ENCODE assay signal across 11 mouse cellular contexts in genomic region chr11:115833021-115833513, GRCm38 (mm10). TPM values are rescaled to one million over a fixed set of nuclear protein-coding genes. Genes with fewer than 3 reads are reported as not detected.
DNase-seq lines count a peak whose midpoint lies in the region; ATAC-seq and TF ChIP-seq lines count a peak whose summit lies in the region.
"Had no signal": no experiment of that assay in that cellular context is flagged by ENCODE, and none has a peak within 500 bp of the region (broad histone marks: within the 10 kb centered on the region; RNA-seq: fewer than 3 reads in every experiment).

No protein-coding gene starts in this region.

- intact Hi-C loops in heart, adult 2 months (cut with DNase I) = no loop called here
- intact Hi-C loops in gastrocnemius, postnatal 14 days (cut with DNase I; ENCODE audit: low total_unique reads) = no loop called here

- TF ChIP-seq EP300 in heart, adult 2 months (IDR thresholded peaks at IDR 0.05; ENCODE audit: insufficient read depth, low read depth, low read length) = no peak
- no peak for TF ChIP-seq EP300 in heart, postnatal 0 days (IDR thresholded peaks at IDR 0.05; ENCODE audit: low read depth)

- no peaks in the 10 kb centered on the region for H3K4me1 ChIP-seq in heart, adult 2 months (ENCODE audit: control insufficient read depth, insufficient read depth, low read length)
- peaks cover 52% of the 10 kb centered on the region for H3K4me1 ChIP-seq in heart, postnatal 0 days (ENCODE audit: control insufficient read depth, insufficient read depth)
- H3K4me1 ChIP-seq in limb, embryonic 12.5 days (replicated peaks) = peaks cover 60% of the 10 kb centered on the region
- peaks cover 34% of the 10 kb centered on the region for H3K4me1 ChIP-seq in neural tube, embryonic 12.5 days
- no peaks in the 10 kb centered on the region for H3K4me1 ChIP-seq in midbrain, postnatal 0 days (ENCODE audit: insufficient read depth, low read length)

- peak overlapping the region; percentile 26 for H3K27ac ChIP-seq in heart, adult 2 months
- peak overlapping the region; percentile 69 for H3K27ac ChIP-seq in heart, postnatal 0 days (ENCODE audit: low read depth)
- H3K27ac ChIP-seq in limb, embryonic 12.5 days = peak overlapping the region; percentile 47
- no peak overlapping the region for H3K27ac ChIP-seq in neural tube, embryonic 12.5 days
- H3K27ac ChIP-seq in midbrain, postnatal 0 days (ENCODE audit: low read depth, low read length) = no peak overlapping the region
- H3K27ac ChIP-seq: midbrain, embryonic 13.5 days had no signal

- H3K27me3 ChIP-seq in heart, adult 2 months (ENCODE audit: control insufficient read depth, insufficient read depth, low read length) = no peaks in the 10 kb centered on the region
- H3K27me3 ChIP-seq in heart, postnatal 0 days (ENCODE audit: control insufficient read depth, insufficient read depth, low read length) = no peaks in the 10 kb centered on the region
- peaks cover 20% of the 10 kb centered on the region for H3K27me3 ChIP-seq in limb, embryonic 12.5 days
- peaks cover 22% of the 10 kb centered on the region for H3K27me3 ChIP-seq in neural tube, embryonic 12.5 days (replicated peaks)
- peaks cover 6% of the 10 kb centered on the region; the same call in 1 of the 2 replicates for H3K27me3 ChIP-seq in midbrain, postnatal 0 days (ENCODE audit: insufficient read depth, low read length)

- H3K79me2 ChIP-seq in heart, adult 2 months (replicated peaks; ENCODE audit: control insufficient read depth, insufficient read depth, low read length) = no peaks in the 10 kb centered on the region

- no peak for DNase-seq in heart, adult 2 months
- DNase-seq in heart, adult 8-10 months (ENCODE audit: low spot score) = no peak
- DNase-seq in heart, postnatal 0 days (ENCODE audit: low spot score) = no peak
- no peak for DNase-seq in gastrocnemius, postnatal 14 days
- DNase-seq in midbrain, postnatal 0 days (ENCODE audit: low spot score) = no peak
- DNase-seq in spleen, adult 18-20 months = no peak
- DNase-seq: B cell, adult 2 months had no signal

- no peaks in the 10 kb centered on the region for H3K9me3 ChIP-seq in heart, postnatal 0 days (replicated peaks; ENCODE audit: control insufficient read depth, low read length)
- no peaks in the 10 kb centered on the region for H3K9me3 ChIP-seq in limb, embryonic 12.5 days
- H3K9me3 ChIP-seq in neural tube, embryonic 12.5 days = no peaks in the 10 kb centered on the region
- H3K9me3 ChIP-seq in midbrain, postnatal 0 days (ENCODE audit: low read length) = no peaks in the 10 kb centered on the region
- H3K9me3 ChIP-seq: midbrain, embryonic 13.5 days had no signal

- no peak overlapping the region for H3K4me3 ChIP-seq in heart, adult 2 months
- no peak overlapping the region for H3K4me3 ChIP-seq in heart, postnatal 0 days (ENCODE audit: low read depth, low read length)
- H3K4me3 ChIP-seq in limb, embryonic 12.5 days (replicated peaks) = no peak overlapping the region
- H3K4me3 ChIP-seq in neural tube, embryonic 12.5 days = no peak overlapping the region
- no peak overlapping the region for H3K4me3 ChIP-seq in midbrain, postnatal 0 days (ENCODE audit: low read depth, low read length)
- H3K4me3 ChIP-seq: midbrain, embryonic 13.5 days had no signal

- ATAC-seq in heart, postnatal 0 days (ENCODE audit: insufficient read depth, low read depth) = peak; percentile 13; the same call in 1 of the 2 replicates
- ATAC-seq in limb, embryonic 12.5 days (ENCODE audit: insufficient number of reproducible peaks, insufficient read depth, low FRiP score, low TSS enrichment, low read depth) = no peak
- ATAC-seq in neural tube, embryonic 12.5 days (ENCODE audit: low FRiP score, low read depth) = no peak
- ATAC-seq in midbrain, postnatal 0 days (ENCODE audit: low FRiP score) = no peak
- ATAC-seq: midbrain, embryonic 13.5 days had no signal

- peak; percentile 14; the same call in 1 of the 2 replicates for TF ChIP-seq CTCF in heart, adult 2 months (IDR thresholded peaks at IDR 0.05)
- TF ChIP-seq CTCF in heart, postnatal 0 days (IDR thresholded peaks at IDR 0.05; ENCODE audit: low read depth) = no peak
- no peak for TF ChIP-seq CTCF in midbrain, postnatal 0 days (IDR thresholded peaks at IDR 0.05)

- H3K4me2 ChIP-seq in heart, postnatal 0 days (ENCODE audit: low read depth, low read length) = peak overlapping the region; percentile 38
- peak overlapping the region; percentile 13 for H3K4me2 ChIP-seq in limb, embryonic 12.5 days
- peak overlapping the region; percentile 32 for H3K4me2 ChIP-seq in neural tube, embryonic 12.5 days (replicated peaks)
- no peak overlapping the region for H3K4me2 ChIP-seq in midbrain, postnatal 0 days (ENCODE audit: low read depth, low read length, poor library complexity, severe bottlenecking)
- H3K4me2 ChIP-seq: midbrain, embryonic 13.5 days had no signal

- no peaks in the 10 kb centered on the region for H3K36me3 ChIP-seq in heart, adult 2 months (ENCODE audit: control insufficient read depth, insufficient read depth, low read length)
- no peaks in the 10 kb centered on the region for H3K36me3 ChIP-seq in heart, postnatal 0 days (replicated peaks; ENCODE audit: control insufficient read depth, insufficient read depth, low read length)
- no peaks in the 10 kb centered on the region for H3K36me3 ChIP-seq in limb, embryonic 12.5 days
- no peaks in the 10 kb centered on the region for H3K36me3 ChIP-seq in neural tube, embryonic 12.5 days
- no peaks in the 10 kb centered on the region for H3K36me3 ChIP-seq in midbrain, postnatal 0 days (ENCODE audit: insufficient read depth, low read length)
- H3K36me3 ChIP-seq: midbrain, embryonic 13.5 days had no signal

- 47% methylated on average over 8 of the region's 8 CpGs for WGBS in heart, adult 2 months
- WGBS in heart, postnatal 0 days = 23% methylated on average over 8 of the region's 8 CpGs
- 9% methylated on average over 8 of the region's 8 CpGs for WGBS in limb, embryonic 12.5 days
- WGBS in neural tube, embryonic 12.5 days = 11% methylated on average over 8 of the region's 8 CpGs
- 26% methylated on average over 8 of the region's 8 CpGs for WGBS in midbrain, postnatal 0 days

- TF ChIP-seq POLR2A in heart, adult 2 months (IDR thresholded peaks at IDR 0.05; ENCODE audit: insufficient read depth, low read depth, low read length) = no peak

- no peak overlapping the region for H3K9ac ChIP-seq in heart, adult 2 months (ENCODE audit: low read depth, low read length)
- no peak overlapping the region for H3K9ac ChIP-seq in heart, postnatal 0 days (replicated peaks; ENCODE audit: low read depth, low read length)
- H3K9ac ChIP-seq in limb, embryonic 12.5 days (replicated peaks) = peak overlapping the region; percentile 18; the same call in 1 of the 2 replicates
- H3K9ac ChIP-seq in neural tube, embryonic 12.5 days = no peak overlapping the region
- H3K9ac ChIP-seq in midbrain, postnatal 0 days (replicated peaks; ENCODE audit: low read length, poor library complexity, severe bottlenecking) = no peak overlapping the region
- H3K9ac ChIP-seq: midbrain, embryonic 13.5 days had no signal

RNA-seq across cellular contexts. Expression of gene Llgl2, which starts 9.2 kb away (rescaled TPM):
- total RNA-seq in heart, adult 2 months (2021) = 10 to 100 TPM; 18.4 to 20.3 TPM
- 19.4 and 20.2 TPM in 2 replicates for polyA plus RNA-seq in heart, adult 2 months (2012; rRNA removed)
- 10 to 100 TPM; 15.7 to 31.8 (median 20.3) TPM for total RNA-seq in heart, adult 8-10 months (2022)
- total RNA-seq in heart, postnatal 0 days (2014; rRNA removed; ENCODE audit: low replicate concordance) = 49.8 and 85.5 TPM in 2 replicates
- 12.7 and 14.1 TPM in 2 replicates for polyA plus RNA-seq in heart, postnatal 0 days (2015; fragmentation: Nextera tagmentation; extraction: Ambion mirVana)
- polyA plus RNA-seq in limb, embryonic 12.5 days (2016; fragmentation: Nextera tagmentation; extraction: Ambion mirVana) = 5.2 and 6.3 TPM in 2 replicates
- 3.9 and 5.7 TPM in 2 replicates for polyA plus RNA-seq in neural tube, embryonic 12.5 days (2016; fragmentation: Nextera tagmentation; extraction: Ambion mirVana)
- 10 to 100 TPM; 11.2 to 11.5 TPM for total RNA-seq in gastrocnemius, postnatal 14 days (2021)
- 0.99 and 1.0 TPM in 2 replicates for total RNA-seq in midbrain, postnatal 0 days (2014; rRNA removed)
- polyA plus RNA-seq in midbrain, postnatal 0 days (2015; fragmentation: Nextera tagmentation; extraction: Ambion mirVana) = 0.51 and 0.81 TPM in 2 replicates

RNA-seq across cellular contexts. Expression of gene Tsen54, which starts 18.5 kb away (rescaled TPM):
- total RNA-seq in heart, adult 2 months (2021) = 1 to 10 TPM; 7.2 to 9.3 TPM
- 15.9 and 16.3 TPM in 2 replicates for polyA plus RNA-seq in heart, adult 2 months (2012; rRNA removed)
- total RNA-seq in heart, adult 8-10 months (2022) = 1 to 10 TPM; 6.9 to 8.8 (median 7.5) TPM
- 35.5 and 58.5 TPM in 2 replicates for total RNA-seq in heart, postnatal 0 days (2014; rRNA removed; ENCODE audit: low replicate concordance)
- 14.8 and 17.7 TPM in 2 replicates for polyA plus RNA-seq in heart, postnatal 0 days (2015; fragmentation: Nextera tagmentation; extraction: Ambion mirVana)
- 33.2 and 36.1 TPM in 2 replicates for polyA plus RNA-seq in limb, embryonic 12.5 days (2016; fragmentation: Nextera tagmentation; extraction: Ambion mirVana)
- 26.4 and 30.7 TPM in 2 replicates for polyA plus RNA-seq in neural tube, embryonic 12.5 days (2016; fragmentation: Nextera tagmentation; extraction: Ambion mirVana)
- 1 to 10 TPM; 5.8 to 7.8 TPM for total RNA-seq in gastrocnemius, postnatal 14 days (2021)
- total RNA-seq in midbrain, postnatal 0 days (2014; rRNA removed) = 25.0 and 27.7 TPM in 2 replicates
- 14.8 and 15.5 TPM in 2 replicates for polyA plus RNA-seq in midbrain, postnatal 0 days (2015; fragmentation: Nextera tagmentation; extraction: Ambion mirVana)

RNA-seq across cellular contexts. Expression of gene Caskin2, which starts 19.6 kb away (rescaled TPM):
- 10 to 100 TPM; 40.5 to 43.8 TPM for total RNA-seq in heart, adult 2 months (2021)
- 38.5 TPM in 2 replicates for polyA plus RNA-seq in heart, adult 2 months (2012; rRNA removed)
- total RNA-seq in heart, adult 8-10 months (2022) = 10 to 100 TPM; 40.3 to 48.2 (median 44.7) TPM
- total RNA-seq in heart, postnatal 0 days (2014; rRNA removed; ENCODE audit: low replicate concordance) = 62.1 and 107 TPM in 2 replicates
- polyA plus RNA-seq in heart, postnatal 0 days (2015; fragmentation: Nextera tagmentation; extraction: Ambion mirVana) = 12.6 and 14.2 TPM in 2 replicates
- polyA plus RNA-seq in limb, embryonic 12.5 days (2016; fragmentation: Nextera tagmentation; extraction: Ambion mirVana) = 14.9 and 16.2 TPM in 2 replicates
- polyA plus RNA-seq in neural tube, embryonic 12.5 days (2016; fragmentation: Nextera tagmentation; extraction: Ambion mirVana) = 14.4 and 16.7 TPM in 2 replicates
- 10 to 100 TPM; 18.4 to 20.1 TPM for total RNA-seq in gastrocnemius, postnatal 14 days (2021)
- total RNA-seq in midbrain, postnatal 0 days (2014; rRNA removed) = 18.5 and 27.9 TPM in 2 replicates
- 7.2 and 8.3 TPM in 2 replicates for polyA plus RNA-seq in midbrain, postnatal 0 days (2015; fragmentation: Nextera tagmentation; extraction: Ambion mirVana)

RNA-seq across cellular contexts. Expression of gene Myo15b, which starts 25.1 kb away (rescaled TPM):
- under 1 TPM in 1 of 2 experiments, not detected in 1; 0.05 TPM for total RNA-seq in heart, adult 2 months (2021)
- 0.20 and 0.29 TPM in 2 replicates for polyA plus RNA-seq in heart, adult 2 months (2012; rRNA removed)
- under 1 TPM in 1 of 4 experiments, not detected in 3; 0.06 TPM for total RNA-seq in heart, adult 8-10 months (2022)
- not detected in 2 replicates for total RNA-seq in heart, postnatal 0 days (2014; rRNA removed; ENCODE audit: low replicate concordance)
- polyA plus RNA-seq in heart, postnatal 0 days (2015; fragmentation: Nextera tagmentation; extraction: Ambion mirVana) = 0.04 and 0.11 TPM in 2 replicates
- polyA plus RNA-seq in limb, embryonic 12.5 days (2016; fragmentation: Nextera tagmentation; extraction: Ambion mirVana) = 0.20 TPM in 1 of 2 replicates, not detected in the other
- polyA plus RNA-seq in neural tube, embryonic 12.5 days (2016; fragmentation: Nextera tagmentation; extraction: Ambion mirVana) = 0.11 and 0.19 TPM in 2 replicates
- total RNA-seq in gastrocnemius, postnatal 14 days (2021) = under 1 TPM in 1 of 2 experiments, not detected in 1; 0.09 TPM
- total RNA-seq in midbrain, postnatal 0 days (2014; rRNA removed) = not detected in 2 replicates
- 0.09 and 0.29 TPM in 2 replicates for polyA plus RNA-seq in midbrain, postnatal 0 days (2015; fragmentation: Nextera tagmentation; extraction: Ambion mirVana)
- polyA plus RNA-seq: forebrain, embryonic 11.5 days had no signal

Comparison
In these comparisons a context has a peak if more than half of its experiments do, and no peak if none do; other contexts are left out.
1. H3K27ac ChIP-seq: peak in heart, adult 2 months (single experiment), heart, postnatal 0 days (single experiment) and limb, embryonic 12.5 days (single experiment); none in neural tube, embryonic 12.5 days (single experiment) and midbrain, postnatal 0 days (single experiment).